Mouse (Mus musculus) limb, embryonic 12.5 days (tissue): Measurements from ENCODE around the gene Rtn4rl1. TPM values are rescaled to one million over a fixed set of nuclear protein-coding genes. Genes with fewer than 3 reads are reported as not detected.

ENCODE experiments used
- ATAC-seq: fragments of 200-750 bp; cut with Nextera tagmentation; 2 replicates; pipeline ENCODE4 v1.8.0; 2017; ENCODE audit warnings: low read depth, moderate TSS enrichment; ENCODE audit not compliant: insufficient number of reproducible peaks, insufficient read depth, low FRiP score, low TSS enrichment
- H3K27ac ChIP-seq: fragments of 300-500 bp; sonication (generic); 2 replicates; pipeline ENCODE4 v1.5.1; 2016; ENCODE audit warnings: mild to moderate bottlenecking, moderate library complexity
- H3K27me3 ChIP-seq: fragments of 300-500 bp; sonication (generic); 2 replicates; pipeline ENCODE4 v1.6.1; 2016; ENCODE audit warnings: mild to moderate bottlenecking, moderate library complexity
- H3K36me3 ChIP-seq: fragments of 300-500 bp; sonication (generic); 2 replicates; pipeline ENCODE4 v1.6.1; 2016; ENCODE audit warnings: mild to moderate bottlenecking, moderate library complexity
- H3K4me1 ChIP-seq: fragments of 300-500 bp; sonication (generic); replicated peaks from 2 replicates; pipeline ENCODE4 v1.6.1; 2016
- H3K4me2 ChIP-seq: fragments of 300-500 bp; sonication (generic); 2 replicates; pipeline ENCODE4 v1.6.1; 2016; ENCODE audit warnings: mild to moderate bottlenecking, moderate library complexity
- H3K4me3 ChIP-seq: fragments of 300-500 bp; sonication (generic); replicated peaks from 2 replicates; pipeline ENCODE4 v1.5.1; 2016; ENCODE audit warnings: mild to moderate bottlenecking
- H3K9ac ChIP-seq: fragments of 300-500 bp; sonication (generic); replicated peaks from 2 replicates; pipeline ENCODE4 v1.6.1; 2016; ENCODE audit warnings: mild to moderate bottlenecking, moderate library complexity
- H3K9me3 ChIP-seq: fragments of 300-500 bp; sonication (generic); 2 replicates; pipeline ENCODE4 v1.6.1; 2016; ENCODE audit warnings: mild to moderate bottlenecking, moderate library complexity
- WGBS: fragments of 180-500 bp; shearing (Covaris S2); methylation state at CpG from one replicate; pipeline ENCODE4 v1.1.7; 2016; 5-methylcytosine and 5-hydroxymethylcytosine counted together
- polyA plus RNA-seq: library from polyadenylated mRNA; unstranded; fragments of >200 nt; fragmentation: Nextera tagmentation; extraction: Ambion mirVana; gene quantifications from 2 replicates; pipeline ENCODE4 v1.2.1, GENCODE M21; 2016

The Rtn4rl1 gene
- polyA plus RNA-seq, 1 experiment from 2014 or later: 1.5 TPM

GRCm38 (mm10) chr11:75220517-75221145 lies 27.0 kb downstream of the Rtn4rl1 start:
- 61% methylated on average over 6 of the region's 6 CpGs for WGBS
- peaks cover 7% of the 10 kb centered on the region; the same call in 1 of the 2 replicates for H3K27me3 ChIP-seq
- H3K27ac ChIP-seq: no peak overlapping the region
- no peaks in the 10 kb centered on the region for H3K9me3 ChIP-seq
- no peak for ATAC-seq
- no peak overlapping the region for H3K4me2 ChIP-seq
- no peak overlapping the region for H3K9ac ChIP-seq
- 0 out of 2 replicates have a peak, but pooled peaks cover 5% of the 10 kb centered on the region for H3K4me1 ChIP-seq
- no peak overlapping the region for H3K4me3 ChIP-seq
- no peaks in the 10 kb centered on the region for H3K36me3 ChIP-seq

- no peaks in the 10 kb centered on the region for H3K9me3 ChIP-seq
- no peaks in the 10 kb centered on the region for H3K36me3 ChIP-seq
- H3K9ac ChIP-seq: no peak overlapping the region
- no peak overlapping the region for H3K4me3 ChIP-seq
- ATAC-seq: no peak
- WGBS: 74% methylated on average over 12 of the region's 12 CpGs
- no peak overlapping the region for H3K27ac ChIP-seq
- H3K27me3 ChIP-seq: no peaks in the 10 kb centered on the region
- no peak overlapping the region for H3K4me2 ChIP-seq
- 0 out of 2 replicates have a peak, but pooled peaks cover 5% of the 10 kb centered on the region for H3K4me1 ChIP-seq
These were observed 30.5 kb downstream of the Rtn4rl1 start for GRCm38 (mm10) chr11:75224062-75224461.

DNA sequence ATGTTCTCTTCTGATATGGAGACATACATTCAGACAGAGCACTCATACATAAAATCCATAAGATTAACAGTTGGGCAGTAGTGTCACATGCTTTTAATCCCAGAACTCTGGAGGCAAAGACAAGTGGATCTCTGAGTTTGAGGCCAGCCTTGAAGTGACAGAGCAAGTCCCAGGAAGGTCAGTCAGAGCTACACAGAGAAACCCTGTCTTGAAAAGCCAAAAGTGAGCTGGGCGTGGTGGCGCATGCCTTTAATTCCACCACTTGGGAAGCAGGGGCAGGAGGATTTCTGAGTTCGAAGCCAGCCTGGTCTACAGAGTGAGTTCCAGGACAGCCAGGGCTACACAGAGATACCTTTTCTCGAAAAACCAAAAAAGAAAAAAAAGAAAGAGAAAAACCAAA lies 31.3 kb downstream of the Rtn4rl1 start:
- no peak overlapping the region for H3K4me3 ChIP-seq
- H3K36me3 ChIP-seq: no peaks in the 10 kb centered on the region
- H3K4me1 ChIP-seq: 0 out of 2 replicates have a peak, but pooled peaks cover 5% of the 10 kb centered on the region

DNA sequence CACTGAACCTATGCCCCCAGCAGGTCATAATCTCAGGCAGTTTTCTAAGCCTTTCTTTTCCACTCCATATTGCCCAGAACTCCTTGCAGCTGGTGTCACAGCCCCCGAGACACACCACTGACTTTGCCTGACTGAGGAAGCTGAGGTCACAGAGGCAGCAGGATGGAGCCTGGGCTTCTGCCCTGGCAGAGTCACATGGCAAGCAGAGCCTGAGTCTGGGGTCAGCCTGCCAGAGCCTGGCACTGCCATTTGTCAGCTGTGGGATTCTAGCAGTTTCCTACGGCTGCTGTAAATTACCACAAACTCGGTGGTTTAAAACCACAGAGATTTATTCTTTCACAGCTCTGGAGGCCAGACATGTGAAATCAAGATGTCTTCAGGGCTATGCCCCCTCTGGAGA lies 34.0 kb downstream of the Rtn4rl1 start:
- Histone ChIP-seq H3K27ac (no peak overlapping the region), H3K27me3 (no peaks in the 10 kb centered on the region), H3K4me1 (peaks cover 11% of the 10 kb centered on the region), H3K36me3 (no peaks in the 10 kb centered on the region), H3K9ac (no peak overlapping the region), H3K4me3 (no peak overlapping the region), H3K9me3 (no peaks in the 10 kb centered on the region), H3K4me2 (no peak overlapping the region)
- ATAC-seq: no peak
- WGBS: 17% methylated on average over 3 of the region's 3 CpGs

More for the DNA sequence above, 31.3 kb downstream of the Rtn4rl1 start:
- Histone ChIP-seq H3K27me3 (no peaks in the 10 kb centered on the region), H3K4me2 (no peak overlapping the region), H3K9ac (no peak overlapping the region), H3K27ac (no peak overlapping the region), H3K9me3 (no peaks in the 10 kb centered on the region)
- ATAC-seq: no peak
- WGBS: 88% methylated on average over 4 of the region's 4 CpGs

- peaks cover 17% of the 10 kb centered on the region for H3K4me1 ChIP-seq
- WGBS: 74% methylated on average over 6 of the region's 6 CpGs
These were observed 35.7 kb downstream of the Rtn4rl1 start for GRCm38 (mm10) chr11:75229289-75229688.

DNA sequence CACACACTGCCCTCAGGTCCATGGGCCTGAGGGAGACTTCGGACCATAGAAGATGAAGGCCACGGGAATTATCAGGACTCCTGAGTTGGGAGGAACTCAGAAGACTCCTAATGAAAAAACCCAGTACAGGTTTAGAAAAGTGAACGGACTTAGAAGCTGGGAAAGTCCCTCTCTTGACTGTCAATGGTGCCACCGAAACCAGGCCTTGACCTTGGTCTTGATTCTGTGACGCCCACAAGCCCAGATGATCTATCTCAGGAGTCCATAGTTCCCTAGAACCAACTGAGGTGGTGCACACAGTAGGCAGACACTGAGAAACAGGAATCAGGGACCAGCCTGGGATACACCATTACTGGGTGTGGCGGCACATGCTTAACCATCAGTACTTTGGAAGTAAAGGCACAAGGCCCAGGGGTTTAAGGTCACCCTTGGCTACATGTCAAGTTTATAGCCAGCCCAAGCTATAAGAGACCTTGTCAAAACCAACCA lies 36.7 kb downstream of the Rtn4rl1 start:
- H3K4me1 ChIP-seq: peaks cover 28% of the 10 kb centered on the region
- H3K27ac ChIP-seq: no peak overlapping the region
- H3K36me3 ChIP-seq: no peaks in the 10 kb centered on the region
- no peaks in the 10 kb centered on the region for H3K9me3 ChIP-seq
- H3K9ac ChIP-seq: no peak overlapping the region
- H3K4me2 ChIP-seq: no peak overlapping the region
- 93% methylated on average over 6 of the region's 6 CpGs for whole genome bisulfite sequencing
- ATAC-seq: no peak
- H3K27me3 ChIP-seq: peaks cover 18% of the 10 kb centered on the region
- no peak overlapping the region for H3K4me3 ChIP-seq

More at GRCm38 (mm10) chr11:75229289-75229688, 35.7 kb downstream of the Rtn4rl1 start:
- Histone ChIP-seq H3K27me3 (peaks cover 8% of the 10 kb centered on the region), H3K36me3 (no peaks in the 10 kb centered on the region), H3K27ac (no peak overlapping the region), H3K9ac (no peak overlapping the region), H3K4me2 (no peak overlapping the region), H3K9me3 (no peaks in the 10 kb centered on the region), H3K4me3 (no peak overlapping the region)
- no peak for ATAC-seq

GRCm38 (mm10) chr11:75231756-75232155 lies 38.2 kb downstream of the Rtn4rl1 start:
- Histone ChIP-seq H3K27me3 (peaks cover 26% of the 10 kb centered on the region), H3K36me3 (no peaks in the 10 kb centered on the region), H3K27ac (no peak overlapping the region), H3K4me2 (no peak overlapping the region), H3K9me3 (no peaks in the 10 kb centered on the region), H3K4me1 (peaks cover 35% of the 10 kb centered on the region), H3K4me3 (no peak overlapping the region), H3K9ac (no peak overlapping the region)
- ATAC-seq: no peak
- WGBS: 14% methylated on average over 7 of the region's 7 CpGs

GRCm38 (mm10) chr11:75232434-75232833 lies 38.9 kb downstream of the Rtn4rl1 start:
- no peak overlapping the region for H3K4me3 ChIP-seq
- H3K4me1 ChIP-seq: peaks cover 38% of the 10 kb centered on the region
- H3K9ac ChIP-seq: no peak overlapping the region
- H3K27ac ChIP-seq: 0 out of 2 replicates have a peak overlapping the region, but pooled peaks have one; percentile 23
- no peak overlapping the region for H3K4me2 ChIP-seq
- no peaks in the 10 kb centered on the region for H3K9me3 ChIP-seq
- WGBS: 65% methylated on average over 4 of the region's 4 CpGs
- no peak for ATAC-seq
- peaks cover 32% of the 10 kb centered on the region for H3K27me3 ChIP-seq
- no peaks in the 10 kb centered on the region for H3K36me3 ChIP-seq

GRCm38 (mm10) chr11:75234745-75235144 lies 41.2 kb downstream of the Rtn4rl1 start:
- Histone ChIP-seq H3K9me3 (no peaks in the 10 kb centered on the region), H3K36me3 (no peaks in the 10 kb centered on the region), H3K4me2 (peak overlapping the region; percentile 38), H3K4me1 (peaks cover 38% of the 10 kb centered on the region), H3K27ac (no peak overlapping the region), H3K27me3 (peaks cover 33% of the 10 kb centered on the region), H3K9ac (no peak overlapping the region), H3K4me3 (no peak overlapping the region)
- ATAC-seq: no peak
- WGBS: 3% methylated on average over 16 of the region's 16 CpGs

- H3K4me2 ChIP-seq: no peak overlapping the region
- ATAC-seq: no peak
- WGBS: 80% methylated on average over 13 of the region's 13 CpGs
- H3K9me3 ChIP-seq: no peaks in the 10 kb centered on the region
- peaks cover 18% of the 10 kb centered on the region for H3K4me1 ChIP-seq
- H3K9ac ChIP-seq: no peak overlapping the region
- H3K4me3 ChIP-seq: no peak overlapping the region
- no peaks in the 10 kb centered on the region for H3K36me3 ChIP-seq
- no peak overlapping the region for H3K27ac ChIP-seq
- peaks cover 14% of the 10 kb centered on the region for H3K27me3 ChIP-seq
These were observed 46.8 kb downstream of the Rtn4rl1 start for GRCm38 (mm10) chr11:75240158-75240934.

DNA sequence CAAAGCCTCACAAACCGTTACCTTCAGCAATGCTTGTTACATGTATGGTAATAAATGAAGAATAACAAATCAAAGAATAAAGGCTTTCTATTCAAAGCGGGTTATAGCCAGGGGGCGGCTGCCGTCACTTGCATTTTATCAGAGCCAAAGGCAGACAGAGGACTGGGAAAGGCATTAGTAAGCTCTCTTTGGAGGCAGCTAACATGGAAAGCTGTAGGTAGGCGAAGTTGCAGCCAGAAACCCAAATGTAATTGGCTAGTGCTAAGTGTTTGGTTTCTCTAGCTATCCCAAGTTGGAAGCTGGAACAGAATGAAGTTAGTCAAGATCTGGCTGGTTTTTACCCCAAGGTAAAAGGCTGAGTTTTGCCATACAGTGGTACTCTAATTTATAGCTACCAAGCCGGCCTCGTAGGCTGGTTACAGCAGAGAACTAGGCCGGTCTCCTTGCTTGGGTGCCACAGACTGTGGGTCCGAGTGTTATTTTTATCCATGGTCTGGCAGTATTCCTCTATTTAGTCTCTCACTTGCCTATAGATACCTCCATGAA lies 49.2 kb downstream of the Rtn4rl1 start:
- H3K36me3 ChIP-seq: no peaks in the 10 kb centered on the region
- H3K27me3 ChIP-seq: no peaks in the 10 kb centered on the region
- H3K4me1 ChIP-seq: peaks cover 16% of the 10 kb centered on the region
- H3K4me2 ChIP-seq: no peak overlapping the region
- 80% methylated on average over 9 of the region's 9 CpGs for WGBS
- no peak overlapping the region for H3K27ac ChIP-seq
- ATAC-seq: no peak
- H3K9me3 ChIP-seq: no peaks in the 10 kb centered on the region
- no peak overlapping the region for H3K9ac ChIP-seq
- no peak overlapping the region for H3K4me3 ChIP-seq
